Mouse (Mus musculus): ENCODE data around the gene Cdhr4.
"Not testable (repeated sequence)": the region's sequence is repeated elsewhere in the genome, so short reads cannot be mapped to it uniquely, and the experiment has no call there.

Cdhr4 gene

GRCm38 (mm10) chr9:108013577-108013976 lies 21.3 kb downstream of the Cdhr4 start:
- DNase-seq: not testable (repeated sequence)

- DNase-seq: no peak
These were observed 24.8 kb downstream of the Cdhr4 start for GRCm38 (mm10) chr9:108017127-108017526.

DNA sequence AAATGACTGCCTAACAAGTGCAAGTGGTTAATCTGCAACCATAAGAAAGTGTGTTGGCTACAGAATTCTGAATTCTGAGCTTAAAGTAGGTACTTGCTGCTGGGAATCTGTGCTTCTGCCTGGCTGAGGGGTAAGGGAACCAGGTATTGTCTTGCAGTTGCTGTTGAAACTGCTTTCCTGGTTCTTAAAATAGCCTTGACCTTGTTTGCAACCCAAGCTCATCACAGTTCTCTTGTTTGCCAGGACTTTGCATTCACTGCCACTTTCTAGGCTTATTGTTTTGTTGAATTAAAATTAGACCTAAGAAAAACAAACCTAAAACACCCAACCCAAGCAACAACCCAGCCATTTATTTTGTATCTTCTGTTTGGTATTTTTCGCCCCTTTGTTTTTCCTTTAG lies 28.4 kb downstream of the Cdhr4 start:
- no peak for DNase-seq

DNA sequence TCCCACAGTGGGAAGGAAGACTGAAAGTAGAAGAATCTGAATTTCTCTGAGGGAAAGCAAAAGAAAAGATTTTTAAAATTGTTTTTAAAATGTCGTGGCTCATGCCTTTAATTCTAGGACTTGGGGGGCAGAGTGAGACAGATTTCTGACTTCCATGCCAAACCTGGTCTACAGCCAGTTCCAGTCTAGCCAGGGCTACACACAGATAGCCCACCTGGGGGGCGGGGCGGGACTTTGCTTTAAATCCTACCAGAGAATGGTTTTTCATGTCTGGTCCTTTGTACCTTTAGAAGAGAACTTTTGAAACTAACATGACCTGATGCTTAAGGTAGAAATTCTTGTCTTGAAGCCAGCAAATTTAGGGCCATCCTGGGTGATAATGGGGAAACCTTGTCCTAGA lies 30.9 kb downstream of the Cdhr4 start:
- DNase-seq: no peak

DNA sequence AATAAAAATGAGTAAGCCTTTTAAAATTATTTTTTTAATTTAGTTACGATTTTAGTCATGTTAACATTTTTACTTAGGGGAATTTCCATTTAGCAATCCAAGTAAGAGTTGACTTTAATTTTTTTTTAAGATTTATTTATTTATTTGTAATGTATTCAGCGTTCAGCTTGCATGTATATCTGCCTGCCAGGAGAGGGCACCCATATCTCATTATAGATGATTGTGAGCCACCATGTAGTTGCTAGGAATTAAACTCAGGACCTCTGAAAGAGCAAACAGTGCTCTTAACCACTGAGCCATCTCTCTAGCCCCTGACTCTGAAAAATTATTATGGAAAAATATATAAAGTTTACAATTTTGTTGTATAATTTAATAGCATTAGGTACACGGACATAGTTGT lies 34.3 kb downstream of the Cdhr4 start:
- no peak for DNase-seq

GRCm38 (mm10) chr9:108027867-108028266 lies 35.6 kb downstream of the Cdhr4 start:
- no peak for DNase-seq

GRCm38 (mm10) chr9:108032126-108032525 lies 39.8 kb downstream of the Cdhr4 start:
- no peak for DNase-seq

DNA sequence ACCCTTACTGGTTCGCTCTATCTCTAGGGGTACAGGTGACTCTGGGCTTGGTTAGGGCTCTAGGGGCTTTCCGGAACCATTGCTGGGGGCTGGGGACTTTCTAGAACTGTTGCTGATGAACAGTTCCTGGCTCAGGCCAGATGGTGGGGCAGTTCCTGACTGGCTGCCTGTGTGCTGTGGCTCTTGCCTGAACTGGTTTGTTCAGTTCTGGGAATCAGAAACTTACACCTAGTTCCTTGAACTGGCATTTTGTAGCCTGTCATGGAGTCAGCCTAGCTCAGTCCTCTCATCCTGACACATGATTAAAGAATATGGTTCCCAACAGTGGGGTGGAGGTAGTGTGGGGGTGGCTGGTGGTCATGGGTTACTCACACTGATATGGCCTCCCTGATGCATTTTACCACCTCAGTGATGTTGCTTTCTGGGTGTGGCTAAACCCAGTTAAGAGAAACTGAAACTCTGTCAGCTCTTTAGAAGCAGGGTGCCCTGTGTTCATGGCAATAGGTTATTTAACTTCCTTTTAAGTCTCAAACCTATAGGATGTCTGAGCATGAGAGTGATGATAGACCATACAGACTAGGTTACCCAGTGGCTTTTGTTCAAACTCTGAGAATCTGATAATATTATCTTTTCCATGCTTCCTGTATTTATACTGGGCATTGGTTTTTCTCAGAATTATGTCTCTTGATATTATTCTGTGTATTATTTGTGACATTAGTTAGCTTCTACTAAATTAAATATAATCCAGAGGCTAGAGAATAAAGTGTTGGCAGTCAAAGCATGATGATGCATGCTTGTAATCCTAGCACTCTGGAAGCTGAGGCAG lies 43.2 kb downstream of the Cdhr4 start:
- no peak for DNase-seq

DNA sequence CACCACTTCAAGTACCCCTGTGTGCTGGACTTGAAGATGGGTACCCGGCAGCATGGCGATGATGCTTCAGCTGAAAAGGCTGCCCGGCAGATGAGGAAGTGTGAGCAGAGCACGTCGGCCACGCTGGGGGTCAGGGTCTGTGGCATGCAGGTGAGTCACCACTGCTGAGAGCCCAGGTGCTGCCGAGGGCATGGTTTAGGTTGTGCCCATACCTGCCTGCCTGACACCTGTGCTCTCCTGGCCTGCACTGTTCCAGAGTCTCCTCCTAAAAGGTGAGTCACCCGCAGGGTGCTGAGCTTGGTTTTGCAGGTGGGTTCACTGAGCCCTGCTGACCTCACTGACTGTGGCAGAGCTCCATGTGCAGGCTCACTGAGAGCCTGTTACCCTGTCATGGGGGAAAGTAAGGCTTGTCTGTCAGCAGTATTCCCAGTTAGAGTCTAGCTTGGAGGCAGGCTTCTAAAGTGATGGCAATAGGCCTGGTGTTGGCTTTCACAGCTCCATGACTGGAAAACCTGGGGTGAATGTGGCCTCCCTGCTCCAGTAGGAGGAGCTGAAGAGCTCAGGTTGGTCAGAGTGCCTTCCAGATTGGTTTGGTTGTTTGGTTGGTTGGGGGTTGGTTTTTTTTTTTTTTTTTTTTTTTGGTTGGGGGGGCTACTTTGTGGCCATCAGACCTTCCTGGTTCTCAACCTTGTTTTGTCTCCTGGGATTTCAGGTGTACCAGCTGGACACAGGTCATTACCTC lies 52.6 kb downstream of the Cdhr4 start:
- DNase-seq: no peak

DNA sequence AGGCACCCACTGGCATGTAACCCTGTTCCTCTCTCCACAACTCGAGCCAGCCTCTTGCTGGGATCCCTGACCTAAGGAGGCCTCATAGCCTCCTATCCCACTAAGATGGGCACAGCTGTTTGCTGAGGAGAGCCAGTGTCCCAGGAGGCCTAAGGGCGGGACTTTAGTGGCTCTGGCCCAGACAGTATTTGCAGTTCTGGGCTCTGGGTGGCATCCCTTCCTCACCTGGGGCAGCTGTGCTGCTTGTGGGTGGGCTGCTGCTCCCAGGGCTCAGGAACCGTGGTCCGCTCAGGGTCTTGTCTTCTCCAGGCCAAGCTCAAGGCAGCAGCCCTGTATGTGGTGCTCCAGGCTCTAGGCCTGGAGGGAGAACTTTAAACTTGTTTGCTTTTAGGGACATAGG lies 54.3 kb downstream of the Cdhr4 start:
- DNase-seq: no peak

DNA sequence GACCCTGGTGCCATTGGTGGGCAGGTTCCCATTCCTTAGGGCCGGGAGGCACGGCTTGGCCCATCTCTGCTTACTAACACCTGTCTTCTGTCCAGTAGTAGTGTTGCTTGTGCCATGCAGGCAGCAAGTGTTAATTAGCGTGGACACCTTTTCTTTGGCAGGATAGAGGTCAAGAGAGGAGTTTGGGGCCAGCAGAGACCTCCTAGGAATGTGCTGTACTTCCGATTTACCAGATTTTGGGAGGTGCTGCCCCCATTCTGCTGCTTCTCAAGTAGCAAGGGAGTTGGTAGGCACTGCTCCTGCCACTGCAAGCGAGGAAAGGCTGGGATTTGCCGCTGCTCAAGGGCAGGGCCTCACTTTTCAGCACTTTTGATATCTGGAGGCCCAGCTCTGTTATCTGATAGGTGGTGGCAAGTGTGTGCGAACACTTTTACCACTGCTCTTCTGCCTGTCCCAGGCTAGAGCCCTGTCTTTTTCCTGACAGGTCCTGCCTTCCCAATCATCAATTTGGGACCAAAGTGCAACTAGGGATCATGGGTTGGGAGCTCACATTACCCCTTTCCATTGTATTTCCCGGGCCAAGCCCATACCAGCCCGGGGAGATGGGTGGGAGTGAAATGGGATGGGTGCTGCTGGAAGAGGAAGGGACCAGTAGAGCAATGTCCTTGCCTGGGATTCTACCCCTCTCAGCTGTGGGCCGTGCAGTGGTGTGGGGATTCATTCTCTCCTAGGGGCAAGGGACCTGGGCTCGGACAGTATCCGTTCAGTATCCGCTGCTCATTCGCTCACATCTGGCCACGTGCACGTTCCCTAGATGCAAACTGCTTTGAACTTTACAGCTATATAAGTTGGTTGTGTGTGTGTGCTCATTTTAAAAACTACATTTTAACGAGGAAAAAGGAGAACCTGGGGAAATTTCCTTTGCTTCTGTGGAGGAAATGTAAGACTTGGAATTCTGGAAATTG lies 55.6 kb downstream of the Cdhr4 start:
- no peak for DNase-seq

- no peak for DNase-seq
These were observed 56.3 kb downstream of the Cdhr4 start for GRCm38 (mm10) chr9:108048566-108048955.

DNA sequence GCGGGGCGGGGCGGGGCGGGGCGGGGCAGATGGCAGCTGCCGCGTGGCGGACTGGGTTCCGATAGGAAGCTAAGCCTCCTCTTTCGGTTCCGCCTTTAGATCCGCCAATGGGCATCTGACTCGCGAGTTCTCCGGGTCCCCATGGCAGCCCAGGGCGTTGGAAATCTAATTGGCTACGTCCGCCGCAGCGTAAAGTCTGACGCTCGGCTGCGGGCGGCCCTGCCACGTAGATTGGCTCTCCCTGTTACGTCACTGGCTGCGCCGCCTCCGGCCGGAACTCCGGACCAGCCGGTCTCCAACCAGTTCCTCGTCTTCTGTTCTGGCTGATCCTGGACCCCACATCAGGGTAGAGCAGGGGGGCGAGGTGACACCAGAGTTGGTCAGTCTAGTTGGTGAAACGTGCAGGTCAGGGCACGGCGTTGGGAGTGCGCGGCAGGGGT lies 56.7 kb downstream of the Cdhr4 start, which contains the start of gene Gmppb:
Gene Gmppb, plus strand, starts transcription at position 227 of the 440 bp plus-strand sequence.
- DNase-seq: peak; percentile 98
